Mouse (Mus musculus): ENCODE measurements at regions not wholly inside any gene's neighbourhood (a gene's known extent, or its start where the extent isn't known, plus 50 kb on each side); places are given as distances from the start of the nearest gene placed in this dataset.

GRCm38 (mm10) chr2:79059115-79059943 lies 191.4 kb downstream of the Ube2e3 start:
- no peak overlapping the region for H3K4me2 ChIP-seq
- H3K4me3 ChIP-seq: no peak overlapping the region
- no peak overlapping the region for H3K27ac ChIP-seq (ENCODE audit: poor library complexity, severe bottlenecking)
- H3K27me3 ChIP-seq (replicated peaks): no peaks in the 10 kb centered on the region
- no peak for ATAC-seq (ENCODE audit: insufficient number of reproducible peaks, low FRiP score)
- no peaks in the 10 kb centered on the region for H3K4me1 ChIP-seq (replicated peaks)
- no peaks in the 10 kb centered on the region for H3K36me3 ChIP-seq
- no peaks in the 10 kb centered on the region for H3K9me3 ChIP-seq (replicated peaks)
- whole genome bisulfite sequencing: 75% methylated on average over 7 of the region's 7 CpGs
- no peak overlapping the region for H3K9ac ChIP-seq

- 77% methylated on average over 4 of the region's 4 CpGs for WGBS
- no peak overlapping the region for H3K27ac ChIP-seq (ENCODE audit: poor library complexity, severe bottlenecking)
These were observed 192.0 kb downstream of the Ube2e3 start for GRCm38 (mm10) chr2:79059944-79060238.

DNA sequence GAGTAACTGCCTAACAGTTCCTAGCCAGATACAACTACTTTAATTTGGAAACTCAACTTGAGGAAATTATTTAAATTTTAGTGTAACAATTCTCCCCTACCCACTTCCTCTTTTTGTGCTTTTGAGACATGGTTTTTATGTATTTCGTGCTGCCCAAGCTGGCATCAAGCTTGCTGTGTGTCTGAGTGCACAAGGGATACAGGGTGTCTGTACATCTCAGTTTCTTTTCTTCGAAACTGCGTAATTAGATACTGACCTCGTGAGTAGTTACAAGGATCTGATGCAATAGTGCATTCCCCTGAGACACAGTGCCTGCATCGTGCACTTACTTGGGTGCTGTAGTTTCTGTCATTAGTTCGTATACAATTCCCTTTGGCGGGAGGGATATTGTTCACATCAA lies 192.4 kb downstream of the Ube2e3 start:
- H3K4me3 ChIP-seq: no peak overlapping the region
- 81% methylated on average over 7 of the region's 7 CpGs for WGBS
- no peak overlapping the region for H3K4me2 ChIP-seq
- no peaks in the 10 kb centered on the region for H3K9me3 ChIP-seq (replicated peaks)
- no peak for ATAC-seq (ENCODE audit: insufficient number of reproducible peaks, low FRiP score)
- no peaks in the 10 kb centered on the region for H3K27me3 ChIP-seq (replicated peaks)
- no peak overlapping the region for H3K27ac ChIP-seq (ENCODE audit: poor library complexity, severe bottlenecking)
- H3K36me3 ChIP-seq: no peaks in the 10 kb centered on the region
- no peak overlapping the region for H3K9ac ChIP-seq
- H3K4me1 ChIP-seq (replicated peaks): no peaks in the 10 kb centered on the region

More at GRCm38 (mm10) chr2:79059944-79060238, 192.0 kb downstream of the Ube2e3 start:
- H3K27me3 ChIP-seq (replicated peaks): no peaks in the 10 kb centered on the region
- no peaks in the 10 kb centered on the region for H3K4me1 ChIP-seq (replicated peaks)
- H3K4me2 ChIP-seq: no peak overlapping the region
- no peaks in the 10 kb centered on the region for H3K36me3 ChIP-seq
- no peaks in the 10 kb centered on the region for H3K9me3 ChIP-seq (replicated peaks)
- ATAC-seq (ENCODE audit: insufficient number of reproducible peaks, low FRiP score): no peak
- no peak overlapping the region for H3K9ac ChIP-seq
- no peak overlapping the region for H3K4me3 ChIP-seq

- H3K9ac ChIP-seq: no peak overlapping the region
- H3K27ac ChIP-seq (ENCODE audit: poor library complexity, severe bottlenecking): no peak overlapping the region
- H3K4me2 ChIP-seq: no peak overlapping the region
- no peaks in the 10 kb centered on the region for H3K4me1 ChIP-seq (replicated peaks)
- no peak overlapping the region for H3K4me3 ChIP-seq
- H3K36me3 ChIP-seq: no peaks in the 10 kb centered on the region
- no peak for ATAC-seq (ENCODE audit: insufficient number of reproducible peaks, low FRiP score)
- 84% methylated on average over 4 of the region's 4 CpGs for WGBS
- no peaks in the 10 kb centered on the region for H3K27me3 ChIP-seq (replicated peaks)
- no peaks in the 10 kb centered on the region for H3K9me3 ChIP-seq (replicated peaks)
These were observed 193.6 kb upstream of the Itga4 start for GRCm38 (mm10) chr2:79061645-79062044.

DNA sequence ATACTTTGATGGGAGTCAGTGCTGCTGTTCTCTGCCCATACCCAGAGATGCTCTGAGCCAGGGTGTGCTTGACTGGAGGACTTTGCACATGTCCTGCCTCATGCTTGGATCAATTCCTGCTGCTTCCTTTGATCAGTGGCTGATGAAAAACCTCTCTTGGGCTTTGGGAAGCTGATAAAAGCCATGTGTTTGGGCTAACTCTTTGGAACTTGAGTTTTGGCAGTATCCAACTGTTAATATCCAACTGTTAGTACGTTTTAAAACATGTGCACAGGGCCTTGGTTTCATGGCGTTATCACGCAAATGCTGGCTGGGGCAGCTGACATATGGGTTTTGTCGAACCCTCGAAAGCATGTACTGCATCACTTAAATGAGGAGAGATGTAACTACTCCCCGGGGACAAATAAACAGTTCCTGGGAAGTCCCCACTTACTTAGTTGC lies 193.0 kb upstream of the Itga4 start:
- Histone ChIP-seq H3K27ac (ENCODE audit: poor library complexity, severe bottlenecking) (no peak overlapping the region), H3K4me3 (no peak overlapping the region), H3K9me3 (replicated peaks) (no peaks in the 10 kb centered on the region), H3K27me3 (replicated peaks) (no peaks in the 10 kb centered on the region), H3K4me2 (no peak overlapping the region), H3K4me1 (replicated peaks) (no peaks in the 10 kb centered on the region), H3K36me3 (no peaks in the 10 kb centered on the region), H3K9ac (no peak overlapping the region)
- ATAC-seq (ENCODE audit: insufficient number of reproducible peaks, low FRiP score): no peak
- WGBS: 55% methylated on average over 6 of the region's 6 CpGs

DNA sequence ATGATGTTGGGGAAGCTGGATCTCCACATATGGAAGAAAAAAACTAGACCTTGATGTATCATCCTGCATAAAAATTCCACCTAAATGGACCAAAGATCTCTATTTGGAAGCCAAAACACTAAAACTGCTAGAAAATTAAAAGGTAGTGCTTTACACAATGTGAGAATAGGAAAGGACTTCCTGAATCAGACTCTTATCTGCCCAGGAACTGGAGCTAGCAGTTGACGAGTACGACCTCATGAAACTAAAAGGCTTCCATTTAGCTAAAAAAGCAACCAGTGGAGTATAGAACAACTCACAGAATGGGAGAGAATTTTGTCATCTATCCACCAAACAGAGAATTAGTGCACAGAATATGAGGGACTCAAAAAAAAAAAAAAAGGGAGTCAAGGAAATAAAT lies 191.6 kb upstream of the Itga4 start:
- Histone ChIP-seq H3K9me3 (replicated peaks) (no peaks in the 10 kb centered on the region), H3K4me1 (replicated peaks) (no peaks in the 10 kb centered on the region), H3K9ac (no peak overlapping the region), H3K36me3 (no peaks in the 10 kb centered on the region), H3K27ac (ENCODE audit: poor library complexity, severe bottlenecking) (no peak overlapping the region), H3K4me3 (no peak overlapping the region), H3K4me2 (no peak overlapping the region), H3K27me3 (replicated peaks) (no peaks in the 10 kb centered on the region)
- ATAC-seq (ENCODE audit: insufficient number of reproducible peaks, low FRiP score): no peak
- 47% methylated on average over 2 of the region's 2 CpGs for WGBS

DNA sequence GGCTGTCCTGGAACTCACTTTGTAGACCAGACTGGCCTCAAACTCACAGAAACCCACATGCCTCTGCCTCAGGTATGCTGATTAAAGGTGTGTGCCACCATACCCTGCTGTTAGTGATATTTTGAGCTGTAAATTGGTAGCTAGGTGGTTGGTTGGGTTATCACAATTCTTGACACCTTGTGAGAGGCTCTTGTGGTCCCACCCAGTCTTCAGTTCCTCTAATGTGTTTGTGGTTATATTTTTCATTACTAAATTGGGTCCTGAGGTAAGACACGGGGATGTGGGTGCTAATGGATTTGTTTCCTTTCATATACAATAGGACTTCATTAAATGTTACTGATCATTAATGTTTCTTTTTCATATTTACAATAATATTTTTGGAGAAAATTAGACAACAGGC lies 189.9 kb upstream of the Itga4 start:
- H3K4me1 ChIP-seq (replicated peaks): no peaks in the 10 kb centered on the region
- H3K27me3 ChIP-seq (replicated peaks): no peaks in the 10 kb centered on the region
- H3K4me2 ChIP-seq: no peak overlapping the region
- H3K36me3 ChIP-seq: no peaks in the 10 kb centered on the region
- no peaks in the 10 kb centered on the region for H3K9me3 ChIP-seq (replicated peaks)
- no peak overlapping the region for H3K4me3 ChIP-seq
- no peak for ATAC-seq (ENCODE audit: insufficient number of reproducible peaks, low FRiP score)
- H3K27ac ChIP-seq (ENCODE audit: poor library complexity, severe bottlenecking): no peak overlapping the region
- H3K9ac ChIP-seq: no peak overlapping the region
- 68% methylated on average over 1 of the region's 1 CpGs for WGBS

- Histone ChIP-seq H3K4me1 (replicated peaks) (peaks cover 5% of the 10 kb centered on the region), H3K27ac (ENCODE audit: poor library complexity, severe bottlenecking) (0 out of 2 replicates have a peak overlapping the region, but pooled peaks have one; percentile 23), H3K4me2 (peak overlapping the region; percentile 23; the same call in 1 of the 2 replicates), H3K9me3 (replicated peaks) (no peaks in the 10 kb centered on the region), H3K36me3 (no peaks in the 10 kb centered on the region), H3K4me3 (no peak overlapping the region), H3K9ac (no peak overlapping the region), H3K27me3 (replicated peaks) (no peaks in the 10 kb centered on the region)
- WGBS: 30% methylated on average over 2 of the region's 2 CpGs
- no peak for ATAC-seq (ENCODE audit: insufficient number of reproducible peaks, low FRiP score)
These were observed 179.1 kb upstream of the Itga4 start for GRCm38 (mm10) chr2:79076115-79076514.

- H3K9ac ChIP-seq: no peak overlapping the region
- no peaks in the 10 kb centered on the region for H3K9me3 ChIP-seq (replicated peaks)
- no peak overlapping the region for H3K4me2 ChIP-seq
- H3K27ac ChIP-seq (ENCODE audit: poor library complexity, severe bottlenecking): no peak overlapping the region
- H3K4me3 ChIP-seq: no peak overlapping the region
- H3K27me3 ChIP-seq (replicated peaks): no peaks in the 10 kb centered on the region
- H3K4me1 ChIP-seq (replicated peaks): peaks cover 9% of the 10 kb centered on the region
- no peak for ATAC-seq (ENCODE audit: insufficient number of reproducible peaks, low FRiP score)
- H3K36me3 ChIP-seq: no peaks in the 10 kb centered on the region
- 57% methylated on average over 5 of the region's 5 CpGs for WGBS
These were observed 176.3 kb upstream of the Itga4 start for GRCm38 (mm10) chr2:79078836-79079394.

DNA sequence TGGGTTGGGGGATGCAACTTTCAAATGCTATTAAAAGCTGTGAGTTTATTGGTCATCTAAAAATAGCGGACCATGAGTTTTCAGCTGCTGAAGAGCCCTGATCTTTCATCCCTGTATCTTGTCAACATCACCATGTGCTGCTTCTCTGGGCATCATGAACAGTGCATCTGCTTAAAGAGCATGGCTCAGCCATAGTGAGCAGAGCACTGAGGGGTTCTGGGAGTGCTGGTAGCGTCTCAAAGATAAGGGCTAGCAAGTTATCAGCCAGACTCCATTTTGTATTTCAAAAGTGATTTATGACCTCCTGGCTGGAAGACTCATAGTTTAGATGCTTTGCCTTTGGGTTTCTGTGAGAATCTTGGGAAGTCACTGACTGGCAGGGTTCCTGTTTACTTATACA lies 173.5 kb upstream of the Itga4 start:
- Histone ChIP-seq H3K9ac (no peak overlapping the region), H3K36me3 (no peaks in the 10 kb centered on the region), H3K27ac (ENCODE audit: poor library complexity, severe bottlenecking) (no peak overlapping the region), H3K27me3 (replicated peaks) (no peaks in the 10 kb centered on the region), H3K4me3 (no peak overlapping the region), H3K9me3 (replicated peaks) (no peaks in the 10 kb centered on the region), H3K4me1 (replicated peaks) (peaks cover 4% of the 10 kb centered on the region; the same call in 1 of the 2 replicates), H3K4me2 (no peak overlapping the region)
- 47% methylated on average over 2 of the region's 2 CpGs for WGBS
- ATAC-seq (ENCODE audit: insufficient number of reproducible peaks, low FRiP score): no peak

GRCm38 (mm10) chr2:79086280-79086679 lies 168.9 kb upstream of the Itga4 start:
- H3K4me1 ChIP-seq (replicated peaks): peaks cover 11% of the 10 kb centered on the region
- H3K27ac ChIP-seq (ENCODE audit: poor library complexity, severe bottlenecking): no peak overlapping the region
- WGBS: 82% methylated on average over 4 of the region's 4 CpGs
- no peak overlapping the region for H3K9ac ChIP-seq
- no peak overlapping the region for H3K4me3 ChIP-seq
- H3K4me2 ChIP-seq: no peak overlapping the region
- no peak for ATAC-seq (ENCODE audit: insufficient number of reproducible peaks, low FRiP score)
- H3K9me3 ChIP-seq (replicated peaks): 0 out of 2 replicates have a peak, but pooled peaks cover 4% of the 10 kb centered on the region
- no peaks in the 10 kb centered on the region for H3K27me3 ChIP-seq (replicated peaks)
- H3K36me3 ChIP-seq: no peaks in the 10 kb centered on the region

Data from heart, embryonic 12.5 days (tissue).